Mouse (Mus musculus) cerebellum, adult 18-20 months (tissue): ENCODE measurements at regions not wholly inside any gene's neighbourhood (a gene's known extent, or its start where the extent isn't known, plus 50 kb on each side); places are given as distances from the start of the nearest gene placed in this dataset.

Experiments
- DNase-seq, 2 experiments: peaks; one replicate each; pipeline ENCODE4 v3.0.0; 2021

- no peak for DNase-seq
These were observed 533.8 kb upstream of the Htr2c start for GRCm38 (mm10) chrX:146428506-146428905.

- peak in 1 of 2 experiments; percentile 0 for DNase-seq
These were observed 502.4 kb upstream of the Htr2c start for GRCm38 (mm10) chrX:146459891-146460290.

- no peak for DNase-seq
These were observed 484.7 kb upstream of the Htr2c start for GRCm38 (mm10) chrX:146477581-146477980.

GRCm38 (mm10) chrX:146512492-146512891, 449.8 kb upstream of the Htr2c start:
- no peak for DNase-seq

- no peak for DNase-seq
These were observed 449.1 kb upstream of the Htr2c start for GRCm38 (mm10) chrX:146513261-146513660.

- no peak for DNase-seq
These were observed 433.5 kb upstream of the Htr2c start for GRCm38 (mm10) chrX:146528775-146529174.

GRCm38 (mm10) chrX:146537811-146538210, 424.5 kb upstream of the Htr2c start:
- no peak for DNase-seq

GRCm38 (mm10) chrX:146558606-146559005, 403.7 kb upstream of the Htr2c start:
- no peak for DNase-seq
